Mouse (Mus musculus) CH12.LX (cell line): ENCODE measurements at regions not wholly inside any gene's neighbourhood (a gene's known extent, or its start where the extent isn't known, plus 50 kb on each side); places are given as distances from the start of the nearest gene placed in this dataset.
"Not testable (repeated sequence)": the region's sequence is repeated elsewhere in the genome, so short reads cannot be mapped to it uniquely, and the experiment has no call there.

Source experiments
- CHD2 ChIP-seq: IDR thresholded peaks from 2 replicates; pipeline ENCODE4 v1.6.1; 2011; ENCODE audit warnings: low read length, improper control_type of control experiment
- CTCF ChIP-seq, 2 experiments: IDR thresholded peaks in 1 of 2; conservative IDR thresholded peaks in 1 of 2; 2 replicates each; pipeline ENCODE4 v1.5.1; 2011 to 2012; ENCODE audit warnings: low read depth in 2 of 2, low read length in 2 of 2, improper control_type of control experiment in 1 of 2, inconsistent platforms in 1 of 2, mild to moderate bottlenecking in 1 of 2, moderate library complexity in 1 of 2
- JUND ChIP-seq: conservative IDR thresholded peaks from 2 replicates; pipeline ENCODE4 v1.6.1; 2011; ENCODE audit warnings: low read depth, low read length, improper control_type of control experiment
- MAX ChIP-seq: IDR thresholded peaks from 2 replicates; pipeline ENCODE4 v1.6.1; 2011; ENCODE audit warnings: low read length, improper control_type of control experiment
- POLR2A ChIP-seq: IDR thresholded peaks from 2 replicates; pipeline ENCODE4 v1.6.1; 2011; ENCODE audit warnings: low read depth, mild to moderate bottlenecking, improper control_type of control experiment, low read length
- USF2 ChIP-seq: conservative IDR thresholded peaks from 2 replicates; pipeline ENCODE4 v1.6.1; 2011; ENCODE audit warnings: low read depth, low read length, improper control_type of control experiment

GRCm38 (mm10) chr16:12878326-12878725 lies 231.2 kb upstream of the Ercc4 start:
- TF ChIP-seq CTCF (conservative IDR thresholded peaks at IDR 0.05 in 1 of 2, IDR thresholded peaks at IDR 0.05 in 1 of 2; ENCODE audit: low read depth in 2 of 2, low read length in 2 of 2); MAX; POLR2A; USF2; JUND; CHD2: not testable (repeated sequence)
